Mouse (Mus musculus): ENCODE data around the gene Setd1b. TPM values are rescaled to one million over a fixed set of nuclear protein-coding genes. Genes with fewer than 3 reads are reported as not detected.

Setd1b gene
- total and polyA plus RNA-seq, 2 experiments: 1.8 to 7.2 TPM

- TF ChIP-seq POLR2A (IDR thresholded peaks at IDR 0.05; ENCODE audit: extremely low read depth, insufficient read depth, low read length): no peak
- no peak for TF ChIP-seq CTCF (IDR thresholded peaks at IDR 0.05; ENCODE audit: low read depth, low read length)
- H3K4me1 ChIP-seq (ENCODE audit: control insufficient read depth, insufficient read depth, low read length): peaks cover 21% of the 10 kb centered on the region
- WGBS: 18% methylated on average over 7 of the region's 7 CpGs
These were observed 8.2 kb upstream of the Setd1b start for GRCm38 (mm10) chr5:123133784-123134143.

GRCm38 (mm10) chr5:123134186-123134874 lies 7.7 kb upstream of the Setd1b start:
- Histone ChIP-seq H3K27ac (replicated peaks; ENCODE audit: insufficient read depth, low read depth, low read length) (peak overlapping the region; percentile 88), H3K4me1 (ENCODE audit: control insufficient read depth, insufficient read depth, low read length) (peaks cover 21% of the 10 kb centered on the region), H3K4me3 (ENCODE audit: insufficient read depth, low read depth, low read length) (no peak overlapping the region), H3K27me3 (ENCODE audit: control insufficient read depth, insufficient read depth, low read length) (no peaks in the 10 kb centered on the region), H3K36me3 (ENCODE audit: control insufficient read depth, insufficient read depth, low read length) (peaks cover 6% of the 10 kb centered on the region; the same call in 1 of the 2 replicates), H3K9ac (ENCODE audit: low read depth, low read length) (peak overlapping the region; percentile 64), H3K79me2 (ENCODE audit: control insufficient read depth, insufficient read depth, low read length) (no peaks in the 10 kb centered on the region)
- TF ChIP-seq CTCF (IDR thresholded peaks at IDR 0.05; ENCODE audit: low read depth, low read length): no peak
- TF ChIP-seq POLR2A (IDR thresholded peaks at IDR 0.05; ENCODE audit: extremely low read depth, insufficient read depth, low read length): no peak
- DNase-seq (ENCODE audit: extremely low read depth, low read depth, low spot score): peak; percentile 62
- WGBS: 5% methylated on average over 13 of the region's 13 CpGs

More at GRCm38 (mm10) chr5:123133784-123134143, 8.2 kb upstream of the Setd1b start:
- Histone ChIP-seq H3K27ac (replicated peaks; ENCODE audit: insufficient read depth, low read depth, low read length) (no peak overlapping the region), H3K79me2 (ENCODE audit: control insufficient read depth, insufficient read depth, low read length) (no peaks in the 10 kb centered on the region), H3K36me3 (ENCODE audit: control insufficient read depth, insufficient read depth, low read length) (peaks cover 6% of the 10 kb centered on the region; the same call in 1 of the 2 replicates), H3K9ac (ENCODE audit: low read depth, low read length) (no peak overlapping the region), H3K27me3 (ENCODE audit: control insufficient read depth, insufficient read depth, low read length) (no peaks in the 10 kb centered on the region), H3K4me3 (ENCODE audit: insufficient read depth, low read depth, low read length) (no peak overlapping the region)
- no peak for DNase-seq (ENCODE audit: extremely low read depth, low read depth, low spot score)

GRCm38 (mm10) chr5:123134875-123135382 lies 7.1 kb upstream of the Setd1b start:
- 12% methylated on average over 8 of the region's 8 CpGs for WGBS
- H3K9ac ChIP-seq (ENCODE audit: low read depth, low read length): peak overlapping the region; percentile 64
- peak overlapping the region; percentile 52 for H3K4me3 ChIP-seq (ENCODE audit: insufficient read depth, low read depth, low read length)

GRCm38 (mm10) chr5:123135471-123136360 lies 6.3 kb upstream of the Setd1b start:
- Histone ChIP-seq H3K36me3 (ENCODE audit: control insufficient read depth, insufficient read depth, low read length) (peaks cover 6% of the 10 kb centered on the region; the same call in 1 of the 2 replicates), H3K4me1 (ENCODE audit: control insufficient read depth, insufficient read depth, low read length) (peaks cover 21% of the 10 kb centered on the region), H3K9ac (ENCODE audit: low read depth, low read length) (peak overlapping the region; percentile 79), H3K27ac (replicated peaks; ENCODE audit: insufficient read depth, low read depth, low read length) (peak overlapping the region; percentile 98), H3K27me3 (ENCODE audit: control insufficient read depth, insufficient read depth, low read length) (no peaks in the 10 kb centered on the region), H3K4me3 (ENCODE audit: insufficient read depth, low read depth, low read length) (peak overlapping the region; percentile 71), H3K79me2 (ENCODE audit: control insufficient read depth, insufficient read depth, low read length) (no peaks in the 10 kb centered on the region)
- peak; percentile 22; the same call in 1 of the 2 replicates for TF ChIP-seq CTCF (IDR thresholded peaks at IDR 0.05; ENCODE audit: low read depth, low read length)
- TF ChIP-seq POLR2A (IDR thresholded peaks at IDR 0.05; ENCODE audit: extremely low read depth, insufficient read depth, low read length): 0 out of 2 replicates have a peak, but pooled peaks have one; percentile 59
- DNase-seq (ENCODE audit: extremely low read depth, low read depth, low spot score): peak; percentile 92
- 1% methylated on average over 30 of the region's 30 CpGs for WGBS

More at GRCm38 (mm10) chr5:123134875-123135382, 7.1 kb upstream of the Setd1b start:
- H3K27ac ChIP-seq (replicated peaks; ENCODE audit: insufficient read depth, low read depth, low read length): peak overlapping the region; percentile 88
- TF ChIP-seq POLR2A (IDR thresholded peaks at IDR 0.05; ENCODE audit: extremely low read depth, insufficient read depth, low read length) (no peak), CTCF (IDR thresholded peaks at IDR 0.05; ENCODE audit: low read depth, low read length) (no peak)
- H3K27me3 ChIP-seq (ENCODE audit: control insufficient read depth, insufficient read depth, low read length): no peaks in the 10 kb centered on the region
- DNase-seq (ENCODE audit: extremely low read depth, low read depth, low spot score): no peak
- no peaks in the 10 kb centered on the region for H3K79me2 ChIP-seq (ENCODE audit: control insufficient read depth, insufficient read depth, low read length)
- H3K4me1 ChIP-seq (ENCODE audit: control insufficient read depth, insufficient read depth, low read length): peaks cover 21% of the 10 kb centered on the region
- peaks cover 6% of the 10 kb centered on the region; the same call in 1 of the 2 replicates for H3K36me3 ChIP-seq (ENCODE audit: control insufficient read depth, insufficient read depth, low read length)

GRCm38 (mm10) chr5:123136361-123137043 lies 5.5 kb upstream of the Setd1b start:
- TF ChIP-seq CTCF (IDR thresholded peaks at IDR 0.05; ENCODE audit: low read depth, low read length) (no peak), POLR2A (IDR thresholded peaks at IDR 0.05; ENCODE audit: extremely low read depth, insufficient read depth, low read length) (peak; percentile 39; the same call in 1 of the 2 replicates)
- Histone ChIP-seq H3K79me2 (ENCODE audit: control insufficient read depth, insufficient read depth, low read length) (no peaks in the 10 kb centered on the region), H3K36me3 (ENCODE audit: control insufficient read depth, insufficient read depth, low read length) (peaks cover 6% of the 10 kb centered on the region; the same call in 1 of the 2 replicates), H3K27me3 (ENCODE audit: control insufficient read depth, insufficient read depth, low read length) (no peaks in the 10 kb centered on the region), H3K4me3 (ENCODE audit: insufficient read depth, low read depth, low read length) (peak overlapping the region; percentile 71), H3K4me1 (ENCODE audit: control insufficient read depth, insufficient read depth, low read length) (peaks cover 21% of the 10 kb centered on the region), H3K27ac (replicated peaks; ENCODE audit: insufficient read depth, low read depth, low read length) (peak overlapping the region; percentile 98), H3K9ac (ENCODE audit: low read depth, low read length) (peak overlapping the region; percentile 79)
- peak; percentile 88 for DNase-seq (ENCODE audit: extremely low read depth, low read depth, low spot score)
- under 1% methylated on average over 13 of the region's 13 CpGs for WGBS
